Mouse (Mus musculus) midbrain, embryonic 10.5 days (tissue): ENCODE results near the gene Nras. TPM values are rescaled to one million over a fixed set of nuclear protein-coding genes. Genes with fewer than 3 reads are reported as not detected.

Source experiments
- DNase-seq: peaks from one replicate; pipeline ENCODE4 v3.0.0-alpha.2; 2017; ENCODE audit warnings: low spot score
- H3K27ac ChIP-seq: fragments of 300-500 bp; sonication (generic); replicated peaks from 2 replicates; pipeline ENCODE4 v1.5.1; 2016; ENCODE audit warnings: mild to moderate bottlenecking
- H3K27me3 ChIP-seq: fragments of 300-500 bp; sonication (generic); 2 replicates; pipeline ENCODE4 v1.6.1; 2016; ENCODE audit warnings: low read depth, mild to moderate bottlenecking; ENCODE audit not compliant: poor library complexity, severe bottlenecking
- H3K36me3 ChIP-seq: fragments of 300-500 bp; sonication (generic); 2 replicates; pipeline ENCODE4 v1.6.1; 2016; ENCODE audit warnings: mild to moderate bottlenecking, moderate library complexity
- H3K4me1 ChIP-seq: fragments of 300-500 bp; sonication (generic); 2 replicates; pipeline ENCODE4 v1.6.1; 2016
- H3K4me3 ChIP-seq: fragments of 300-500 bp; sonication (generic); 2 replicates; pipeline ENCODE4 v1.5.1; 2016; ENCODE audit warnings: mild to moderate bottlenecking, moderate library complexity
- H3K9me3 ChIP-seq: fragments of 300-500 bp; sonication (generic); replicated peaks from 2 replicates; pipeline ENCODE4 v1.6.1; 2016; ENCODE audit warnings: mild to moderate bottlenecking
- WGBS: fragments of 180-500 bp; shearing (Covaris S2); methylation state at CpG from one replicate; pipeline ENCODE4 v1.1.7; 2016; 5-methylcytosine and 5-hydroxymethylcytosine counted together
- polyA plus RNA-seq: library from polyadenylated mRNA; unstranded; fragments of >200 nt; fragmentation: Nextera tagmentation; extraction: Ambion mirVana; gene quantifications from 2 replicates; pipeline ENCODE4 v1.2.1, GENCODE M21; 2016

Gene Nras
- 161 and 170 TPM in 2 replicates for polyA plus RNA-seq

GRCm38 (mm10) chr3:103058207-103059157 lies at the start of gene Nras:
TSS of gene Nras (plus strand) at chr3:103058285.
- WGBS: 4% methylated on average over 46 of the region's 46 CpGs
- peak within 1 kb of the TSS; percentile 87 for H3K4me3 ChIP-seq
- H3K27me3 ChIP-seq: no peaks in the 10 kb centered on the region
- H3K36me3 ChIP-seq: peaks cover 74% of the 10 kb centered on the region
- peaks cover 7% of the 10 kb centered on the region for H3K4me1 ChIP-seq
- no peaks in the 10 kb centered on the region for H3K9me3 ChIP-seq
- peak within 1 kb of the TSS; percentile 97 for H3K27ac ChIP-seq
- peak; percentile 98 for DNase-seq

- DNase-seq: no peak
- Histone ChIP-seq H3K27me3 (no peaks in the 10 kb centered on the region), H3K36me3 (no peaks in the 10 kb centered on the region), H3K4me1 (peaks cover 7% of the 10 kb centered on the region), H3K4me3 (no peak overlapping the region), H3K27ac (no peak overlapping the region), H3K9me3 (no peaks in the 10 kb centered on the region)
- whole genome bisulfite sequencing: 81% methylated on average over 2 of the region's 2 CpGs
Measured at GRCm38 (mm10) chr3:103017350-103017749, 40.7 kb upstream of the Nras start.

GRCm38 (mm10) chr3:103019462-103019861 lies 38.6 kb upstream of the Nras start:
- Histone ChIP-seq H3K4me1 (peaks cover 9% of the 10 kb centered on the region), H3K4me3 (peak overlapping the region; percentile 92; the same call in 1 of the 2 replicates), H3K27ac (peak overlapping the region; percentile 100), H3K36me3 (peaks cover 7% of the 10 kb centered on the region), H3K27me3 (no peaks in the 10 kb centered on the region), H3K9me3 (no peaks in the 10 kb centered on the region)
- 86% methylated on average over 2 of the region's 2 CpGs for WGBS
- DNase-seq: no peak

GRCm38 (mm10) chr3:103020249-103020942 lies 37.7 kb upstream of the Nras start, which contains the start of gene Csde1:
TSS of gene Csde1 (plus strand) at chr3:103020426.
- no peaks in the 10 kb centered on the region for H3K9me3 ChIP-seq
- H3K36me3 ChIP-seq: peaks cover 16% of the 10 kb centered on the region
- peak within 1 kb of the TSS; percentile 92 for H3K4me3 ChIP-seq
- peaks cover 9% of the 10 kb centered on the region for H3K4me1 ChIP-seq
- no peaks in the 10 kb centered on the region for H3K27me3 ChIP-seq
- DNase-seq: peak; percentile 97
- H3K27ac ChIP-seq: peak within 1 kb of the TSS; percentile 100
- WGBS: under 1% methylated on average over 55 of the region's 55 CpGs

GRCm38 (mm10) chr3:103020943-103021638 lies 37.0 kb upstream of the Nras start:
- Histone ChIP-seq H3K4me3 (peak overlapping the region; percentile 92), H3K36me3 (peaks cover 23% of the 10 kb centered on the region), H3K9me3 (no peaks in the 10 kb centered on the region), H3K27me3 (no peaks in the 10 kb centered on the region), H3K27ac (peak overlapping the region; percentile 100), H3K4me1 (peaks cover 9% of the 10 kb centered on the region)
- 1% methylated on average over 34 of the region's 37 CpGs for WGBS
- peak; percentile 93 for DNase-seq

- WGBS: 93% methylated on average over 1 of the region's 1 CpGs
- no peak for DNase-seq
Measured at GRCm38 (mm10) chr3:103026174-103026573, 31.9 kb upstream of the Nras start.

GRCm38 (mm10) chr3:103040285-103040684 lies 17.8 kb upstream of the Nras start:
- no peak overlapping the region for H3K27ac ChIP-seq
- H3K36me3 ChIP-seq: peaks cover 98% of the 10 kb centered on the region
- WGBS: 94% methylated on average over 6 of the region's 6 CpGs
- no peaks in the 10 kb centered on the region for H3K27me3 ChIP-seq
- no peak overlapping the region for H3K4me3 ChIP-seq
- H3K9me3 ChIP-seq: no peaks in the 10 kb centered on the region
- H3K4me1 ChIP-seq: no peaks in the 10 kb centered on the region
- no peak for DNase-seq

More at GRCm38 (mm10) chr3:103026174-103026573, 31.9 kb upstream of the Nras start:
- no peak overlapping the region for H3K27ac ChIP-seq
- no peaks in the 10 kb centered on the region for H3K27me3 ChIP-seq
- H3K4me1 ChIP-seq: peaks cover 9% of the 10 kb centered on the region
- no peaks in the 10 kb centered on the region for H3K9me3 ChIP-seq
- H3K36me3 ChIP-seq: peaks cover 74% of the 10 kb centered on the region
- H3K4me3 ChIP-seq: no peak overlapping the region

GRCm38 (mm10) chr3:103040861-103041379 lies 17.2 kb upstream of the Nras start:
- Histone ChIP-seq H3K27me3 (no peaks in the 10 kb centered on the region), H3K4me1 (no peaks in the 10 kb centered on the region), H3K4me3 (no peak overlapping the region), H3K27ac (no peak overlapping the region), H3K9me3 (no peaks in the 10 kb centered on the region), H3K36me3 (peaks cover 98% of the 10 kb centered on the region)
- no peak for DNase-seq
- 94% methylated on average over 1 of the region's 1 CpGs for WGBS

- Histone ChIP-seq H3K4me1 (peaks cover 7% of the 10 kb centered on the region), H3K36me3 (peaks cover 74% of the 10 kb centered on the region), H3K9me3 (no peaks in the 10 kb centered on the region), H3K4me3 (no peak overlapping the region), H3K27ac (no peak overlapping the region), H3K27me3 (no peaks in the 10 kb centered on the region)
- DNase-seq: no peak
- WGBS: 91% methylated on average over 5 of the region's 5 CpGs
Measured at GRCm38 (mm10) chr3:103056016-103056595, 2.0 kb upstream of the Nras start.

GRCm38 (mm10) chr3:103057752-103058151 lies 333 bp upstream of the Nras start:
- Histone ChIP-seq H3K27me3 (no peaks in the 10 kb centered on the region), H3K4me1 (peaks cover 7% of the 10 kb centered on the region), H3K36me3 (peaks cover 74% of the 10 kb centered on the region), H3K4me3 (peak overlapping the region; percentile 87), H3K27ac (peak overlapping the region; percentile 97), H3K9me3 (no peaks in the 10 kb centered on the region)
- 1% methylated on average over 10 of the region's 10 CpGs for WGBS
- no peak for DNase-seq

GRCm38 (mm10) chr3:103066927-103067326 lies 8.8 kb downstream of the Nras start:
- no peak for DNase-seq
- WGBS: 93% methylated on average over 8 of the region's 8 CpGs
- no peaks in the 10 kb centered on the region for H3K4me1 ChIP-seq
- H3K4me3 ChIP-seq: no peak overlapping the region
- no peaks in the 10 kb centered on the region for H3K9me3 ChIP-seq
- peaks cover 82% of the 10 kb centered on the region for H3K36me3 ChIP-seq
- H3K27me3 ChIP-seq: no peaks in the 10 kb centered on the region
- no peak overlapping the region for H3K27ac ChIP-seq

GRCm38 (mm10) chr3:103068971-103069370 lies 10.9 kb downstream of the Nras start:
- Histone ChIP-seq H3K9me3 (no peaks in the 10 kb centered on the region), H3K27ac (no peak overlapping the region), H3K4me1 (no peaks in the 10 kb centered on the region), H3K27me3 (no peaks in the 10 kb centered on the region), H3K4me3 (no peak overlapping the region), H3K36me3 (peaks cover 61% of the 10 kb centered on the region)
- DNase-seq: no peak
- 92% methylated on average over 6 of the region's 6 CpGs for WGBS
